Mouse (Mus musculus): ENCODE data around the gene Nck2.

Gene Nck2

DNA sequence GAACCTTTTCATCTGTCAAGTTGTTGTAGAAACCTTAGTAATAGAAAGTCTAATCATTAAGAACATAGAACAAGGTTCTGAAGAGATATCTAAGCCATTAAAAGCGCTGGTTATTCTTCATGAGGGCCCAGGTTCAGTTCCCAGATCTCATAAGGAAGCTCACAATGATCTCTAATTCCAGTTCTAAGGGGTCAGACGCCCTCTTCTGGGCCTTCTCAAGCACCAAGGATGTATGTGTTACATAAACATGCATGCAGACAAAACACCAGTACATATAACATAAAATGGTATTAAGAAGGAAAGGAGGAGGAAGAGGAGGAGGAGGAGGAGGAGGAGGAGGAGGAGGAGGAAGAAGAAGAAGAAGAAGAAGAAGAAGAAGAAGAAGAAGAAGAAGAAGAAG lies 145.5 kb downstream of the Nck2 start:
- no peak for DNase-seq

DNA sequence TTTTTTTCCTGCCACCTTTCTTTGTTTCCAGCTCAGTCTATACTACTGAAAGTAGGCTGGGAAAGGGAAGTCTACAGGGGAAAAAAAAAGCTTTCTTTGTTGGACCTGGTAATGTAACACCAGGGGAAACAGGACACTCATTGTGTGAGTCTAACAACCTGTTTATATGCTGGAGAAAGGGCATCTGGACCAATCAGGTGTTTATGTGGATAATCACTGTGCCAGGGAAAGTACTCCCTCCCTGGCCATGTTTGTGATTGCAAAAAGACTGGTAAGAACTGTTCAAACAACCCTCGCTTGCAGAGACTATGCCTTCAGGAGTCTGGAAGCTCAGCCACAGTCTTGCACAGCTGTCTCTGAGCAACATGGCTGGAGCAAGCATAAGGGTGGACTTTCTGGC lies 146.3 kb downstream of the Nck2 start:
- peak; percentile 3 for DNase-seq

DNA sequence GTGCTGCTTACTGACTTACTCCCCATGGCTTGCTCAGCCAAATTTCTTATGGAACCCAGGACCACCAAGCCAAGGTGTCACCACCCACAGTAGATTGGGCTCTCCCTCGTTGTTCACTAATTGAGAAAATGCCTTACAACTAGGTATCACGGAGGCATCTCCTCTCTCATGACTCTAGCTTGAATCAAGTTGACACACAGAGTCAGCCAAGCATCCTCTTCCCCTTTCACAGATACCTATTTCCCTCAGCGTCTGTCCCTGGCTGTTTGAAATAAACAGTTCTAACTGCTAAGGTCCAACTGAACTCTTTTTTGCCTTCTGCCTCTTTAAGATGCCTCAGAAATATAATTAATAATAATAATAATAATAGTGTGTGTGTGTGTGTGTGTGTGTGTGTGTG lies 148.7 kb downstream of the Nck2 start:
- no peak for DNase-seq

DNA sequence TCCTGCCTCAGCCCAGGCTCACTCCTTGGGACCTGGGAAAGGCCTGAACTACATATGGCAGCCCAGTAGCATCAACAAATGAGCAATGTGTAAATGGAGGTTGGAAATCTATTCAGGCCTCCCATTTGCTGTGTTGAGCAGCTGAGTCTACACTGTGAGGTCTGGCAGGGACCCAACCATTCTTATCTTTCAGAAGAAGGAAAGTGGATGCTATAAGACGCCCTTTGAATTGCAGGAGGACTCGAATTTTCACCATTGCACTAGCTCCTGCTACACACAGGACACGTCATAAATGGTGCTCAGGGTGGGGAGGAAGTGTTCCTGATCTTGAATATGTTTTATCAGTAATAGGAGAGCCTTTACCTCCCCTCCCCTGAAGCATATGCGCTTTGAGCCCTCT lies 150.4 kb downstream of the Nck2 start:
- DNase-seq: no peak

DNA sequence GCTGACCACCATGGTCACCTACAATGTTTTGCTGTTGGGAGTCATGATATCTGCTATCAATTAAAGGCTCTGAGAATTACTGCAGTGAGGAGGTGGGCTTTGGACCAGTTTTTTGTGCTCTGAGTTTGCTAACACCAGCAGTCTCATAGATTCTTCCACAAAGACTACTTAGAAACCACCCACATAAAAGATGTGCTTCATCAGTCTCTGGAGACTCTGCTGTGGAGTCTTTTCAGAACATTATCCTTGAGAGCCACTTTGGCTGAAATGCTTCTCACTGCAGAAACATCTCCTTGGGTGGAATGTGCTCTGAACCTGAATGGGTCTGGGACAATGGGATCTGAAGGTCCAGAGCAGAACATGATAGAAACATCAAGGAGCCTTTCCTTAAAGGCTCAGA lies 153.4 kb downstream of the Nck2 start:
- no peak for DNase-seq

DNA sequence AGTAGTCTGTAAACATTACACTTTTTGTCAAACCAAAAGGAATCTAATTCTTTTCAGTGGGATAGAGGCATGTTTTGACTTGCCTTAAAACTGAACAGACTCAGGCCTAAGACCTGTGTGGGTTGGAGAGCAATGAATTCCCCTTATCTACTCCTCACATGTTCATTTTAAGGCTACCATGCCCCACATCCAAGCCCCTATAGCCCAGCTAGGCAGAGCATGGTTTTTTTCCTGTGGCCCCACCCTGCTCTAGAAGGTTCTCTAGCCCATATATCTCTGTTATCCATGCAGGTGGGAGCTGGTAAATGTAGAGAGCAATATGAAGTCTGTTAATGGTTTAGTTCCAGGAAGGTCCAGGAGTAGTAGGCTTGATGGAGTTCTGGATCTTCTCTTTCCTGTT lies 155.1 kb downstream of the Nck2 start:
- DNase-seq: no peak

DNA sequence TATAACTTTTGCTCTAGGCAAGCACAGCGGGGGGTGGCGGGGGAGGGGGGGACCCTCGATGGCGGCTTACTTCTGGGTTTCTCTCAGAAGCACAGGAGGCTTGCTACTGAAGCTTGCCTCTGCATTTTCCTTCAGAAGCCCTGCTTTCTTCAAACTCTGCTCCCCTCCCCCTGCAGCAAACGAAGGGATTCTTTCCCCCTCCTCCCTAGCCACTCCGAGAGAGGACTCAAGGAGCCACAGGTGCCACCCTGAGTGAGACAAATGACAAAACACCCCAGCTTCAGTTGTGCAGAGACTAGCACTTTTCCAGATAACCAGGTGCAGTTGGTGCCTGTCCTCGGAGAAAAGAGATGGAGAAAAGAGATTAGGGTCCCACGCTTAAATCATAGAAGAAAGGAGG lies 156.7 kb downstream of the Nck2 start:
- no peak for DNase-seq

DNA sequence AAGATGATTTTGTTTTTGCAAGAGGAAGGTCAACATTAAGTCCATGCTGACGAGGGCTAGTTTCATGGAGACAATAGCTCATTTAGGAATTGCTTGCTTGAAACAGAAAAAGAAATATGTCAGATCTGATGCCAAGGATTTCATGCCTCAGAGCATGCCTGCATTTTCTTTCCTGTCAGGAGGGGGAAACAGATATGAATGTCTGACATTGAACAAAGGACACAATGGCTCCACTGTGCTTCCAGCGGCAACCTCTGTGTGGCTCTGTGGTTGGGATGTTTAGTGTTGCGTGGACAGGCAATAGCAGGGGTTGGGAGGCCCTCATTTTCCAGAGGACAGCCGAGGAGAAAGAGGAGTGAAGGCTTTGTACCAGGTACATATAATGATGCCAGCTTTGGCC lies 171.6 kb downstream of the Nck2 start:
- DNase-seq: no peak

Measured in kidney, adult 9 months (tissue).